Mouse (Mus musculus) thymus, postnatal 4 days (tissue): ENCODE measurements around the gene Nrxn3.

Experiments
- DNase-seq: peaks from one replicate; pipeline ENCODE4 v3.0.0; 2021

The Nrxn3 gene

DNA sequence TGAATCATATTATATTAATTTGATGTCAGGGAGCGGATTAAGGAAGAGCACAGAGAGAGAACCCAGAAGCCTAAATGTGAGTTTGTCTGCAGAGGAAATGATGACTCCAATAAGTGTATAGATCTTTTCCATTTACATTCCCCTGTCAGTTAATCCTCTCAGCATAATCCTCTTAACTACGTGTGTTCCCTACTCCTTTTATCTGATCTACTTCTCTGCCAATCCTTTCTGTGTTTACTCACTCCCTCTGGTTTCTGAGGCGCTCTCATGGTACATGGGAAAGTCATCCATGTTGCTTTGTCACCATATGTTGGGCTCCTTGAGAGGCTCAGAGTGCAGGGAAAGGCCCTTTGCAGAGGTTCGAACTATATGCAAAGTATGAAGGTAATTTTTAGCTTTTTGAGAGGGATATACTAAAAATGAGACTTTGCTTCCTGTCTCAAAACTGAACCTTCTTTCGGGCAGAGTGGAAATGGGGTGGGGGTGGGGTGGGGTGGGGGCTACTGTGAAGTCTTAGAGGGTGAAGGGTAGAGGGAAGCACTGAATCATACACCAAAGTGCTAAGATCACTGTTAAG is 350.6 kb downstream of the Nrxn3 start:
- no peak for DNase-seq

DNA sequence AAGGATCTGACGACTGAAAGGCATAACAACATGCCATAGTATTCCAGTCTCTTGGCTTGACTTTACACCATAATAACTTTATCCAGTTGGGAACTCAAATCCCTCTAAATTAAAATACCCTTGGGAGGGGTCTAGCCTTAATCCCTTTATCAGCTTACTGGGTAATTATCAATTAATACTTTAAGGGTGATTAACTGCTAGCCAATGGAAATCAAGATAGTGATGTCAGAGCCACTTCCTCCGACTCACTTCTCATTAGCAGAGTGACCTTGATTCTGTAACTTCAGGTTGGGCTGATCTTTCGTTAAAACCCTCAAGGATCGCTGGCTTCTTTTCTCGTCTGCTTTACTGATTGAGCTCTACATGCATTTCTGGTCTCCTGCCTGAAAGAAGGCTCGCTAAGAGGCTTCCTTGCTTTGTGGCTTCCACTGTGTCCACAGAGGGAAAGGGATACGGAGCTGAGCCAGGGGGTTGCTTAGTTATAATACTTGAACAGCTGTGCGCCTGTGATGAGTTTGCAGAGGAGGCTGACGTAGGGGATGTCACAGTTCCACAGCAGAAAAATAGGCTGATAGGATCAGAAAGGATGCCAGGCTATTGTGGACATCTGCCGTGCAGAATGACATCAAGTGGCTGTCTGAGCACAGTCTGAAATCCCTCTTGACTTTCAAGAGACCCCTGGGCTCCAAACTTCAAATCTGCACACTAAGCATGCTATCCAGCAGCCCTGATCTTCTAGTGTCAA is 352.0 kb downstream of the Nrxn3 start:
- no peak for DNase-seq

DNA sequence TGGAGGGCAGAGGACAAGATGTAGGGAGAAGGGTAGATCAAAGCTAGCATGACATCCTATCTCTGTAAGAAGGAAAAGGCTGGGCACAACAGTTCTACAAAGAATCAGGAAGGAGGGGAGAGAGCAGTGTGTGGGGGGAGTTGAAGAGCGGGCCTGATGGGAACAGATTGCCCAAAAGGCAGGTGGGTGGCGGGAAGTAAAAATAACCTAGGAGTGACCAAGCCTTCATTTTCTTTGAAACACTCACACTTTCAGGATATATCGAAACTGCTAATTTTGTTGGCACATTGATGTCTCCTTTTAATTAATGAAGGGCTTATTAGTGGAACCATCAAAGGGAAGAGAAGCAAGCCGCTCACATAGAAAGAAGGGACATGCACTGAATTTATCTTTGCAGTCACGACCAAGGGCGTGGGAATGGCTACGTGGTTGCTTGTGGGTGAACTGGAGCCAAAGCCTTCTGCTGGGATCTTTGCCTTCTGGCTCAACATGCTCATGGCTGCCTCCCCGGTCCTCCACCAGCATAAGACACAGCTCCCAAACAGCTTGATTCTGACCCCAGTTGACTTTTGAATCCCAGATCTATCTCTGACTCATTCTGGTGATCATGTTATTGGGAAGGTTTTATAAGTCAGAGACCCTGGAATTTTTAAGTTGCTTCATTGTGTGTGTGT is 371.3 kb downstream of the Nrxn3 start:
- DNase-seq = no peak

DNA sequence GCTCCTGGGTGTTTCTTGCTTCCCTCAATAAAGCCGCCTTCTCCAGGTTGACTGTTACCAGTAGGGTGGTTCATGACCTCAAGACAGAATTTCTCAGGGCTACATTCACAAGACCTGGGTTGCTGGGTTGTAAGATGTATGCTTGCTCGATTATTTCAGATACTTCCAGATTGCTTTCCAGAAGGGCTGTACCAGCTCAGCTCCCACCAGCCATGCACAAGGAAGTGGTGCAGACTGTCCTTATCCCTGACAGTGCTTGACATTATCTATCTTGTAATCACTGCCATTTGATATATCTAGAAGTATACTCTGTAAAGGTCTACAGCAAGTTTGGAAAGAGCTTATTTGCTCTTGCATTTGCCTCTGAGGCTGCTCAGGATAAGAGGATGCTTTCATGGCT is 374.9 kb downstream of the Nrxn3 start:
- DNase-seq = no peak

GRCm38 (mm10) chr12:89106029-89106733 is 383.5 kb downstream of the Nrxn3 start:
- peak; percentile 17 for DNase-seq

GRCm38 (mm10) chr12:89106881-89107584 is 384.4 kb downstream of the Nrxn3 start:
- DNase-seq = no peak

GRCm38 (mm10) chr12:89109779-89110335 is 387.2 kb downstream of the Nrxn3 start:
- no peak for DNase-seq

DNA sequence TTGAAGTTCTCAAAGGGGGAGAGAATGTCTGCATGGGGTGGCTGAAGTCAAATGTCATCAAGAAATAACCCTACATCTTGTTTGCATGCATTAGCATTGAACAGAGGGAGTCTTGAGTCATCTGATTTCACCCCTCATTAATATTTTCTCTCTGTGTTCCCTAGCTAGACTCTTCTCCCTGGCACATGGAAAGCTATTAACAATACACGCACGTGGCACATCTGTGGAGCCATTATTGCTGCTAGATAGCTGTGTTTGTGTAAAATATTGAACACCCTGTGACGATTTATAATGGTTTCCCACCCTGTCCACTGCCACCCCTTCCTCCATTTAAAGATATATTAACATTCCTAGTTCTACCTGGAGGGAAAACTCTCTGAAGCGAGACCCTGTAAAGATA is 405.9 kb downstream of the Nrxn3 start:
- DNase-seq = no peak

DNA sequence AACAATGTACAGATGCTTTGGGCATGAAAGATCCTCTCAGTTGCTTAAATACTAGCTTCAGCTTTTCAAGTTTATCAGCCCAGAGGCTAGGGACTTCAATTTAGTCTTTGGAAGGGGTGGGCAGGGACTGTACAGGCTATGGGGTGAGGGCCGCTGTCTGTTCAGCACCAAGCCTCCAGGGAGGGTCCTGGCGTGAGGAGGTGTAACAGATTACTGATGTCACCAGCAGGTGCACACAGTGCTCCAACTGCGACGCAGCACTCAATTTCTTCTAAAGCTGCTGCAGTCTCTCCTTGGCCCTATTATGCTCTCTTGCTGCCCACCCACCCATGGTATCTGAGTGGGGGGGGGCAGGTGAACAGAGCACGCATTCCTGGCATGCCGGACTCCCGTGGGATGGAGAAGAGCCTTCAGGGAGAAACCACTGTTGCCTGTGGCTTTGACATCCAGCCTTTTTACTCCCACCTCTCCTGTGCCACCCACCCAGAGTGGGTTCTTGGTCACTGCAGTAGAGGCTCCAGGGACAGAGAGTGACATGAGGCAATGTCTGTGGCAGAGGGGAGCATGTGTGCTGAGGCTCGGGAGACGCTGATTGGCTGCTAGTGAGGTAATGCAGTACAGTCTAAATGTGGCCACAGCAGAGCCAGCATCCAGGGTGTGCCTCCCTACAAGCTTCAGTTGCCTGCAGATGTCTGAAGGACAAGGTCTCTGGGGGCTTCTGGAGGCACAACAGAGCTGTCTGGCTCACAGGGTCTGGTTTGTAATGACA is 406.6 kb downstream of the Nrxn3 start:
- no peak for DNase-seq

DNA sequence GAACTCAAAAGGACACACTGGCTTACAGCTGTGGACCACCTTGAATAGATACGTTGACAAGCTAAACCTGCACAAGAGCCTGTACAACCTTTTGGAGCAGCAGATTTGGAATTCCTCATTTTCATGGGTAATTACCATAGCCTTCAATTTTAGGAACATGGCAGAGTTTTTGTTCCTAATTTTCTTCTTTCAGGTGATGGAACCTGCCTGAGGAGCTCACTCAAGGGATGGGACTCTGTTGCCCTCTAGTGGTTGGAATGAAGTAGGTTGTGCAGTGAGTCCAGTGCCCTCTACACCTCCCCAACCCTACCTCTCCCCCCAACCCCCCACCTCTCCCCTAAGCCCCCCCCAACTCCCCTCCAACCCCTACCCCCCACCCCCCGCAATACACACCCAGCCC is 411.7 kb downstream of the Nrxn3 start:
- peak; percentile 14 for DNase-seq

- no peak for DNase-seq
Observed at GRCm38 (mm10) chr12:89134774-89135307, 412.2 kb downstream of the Nrxn3 start.

DNA sequence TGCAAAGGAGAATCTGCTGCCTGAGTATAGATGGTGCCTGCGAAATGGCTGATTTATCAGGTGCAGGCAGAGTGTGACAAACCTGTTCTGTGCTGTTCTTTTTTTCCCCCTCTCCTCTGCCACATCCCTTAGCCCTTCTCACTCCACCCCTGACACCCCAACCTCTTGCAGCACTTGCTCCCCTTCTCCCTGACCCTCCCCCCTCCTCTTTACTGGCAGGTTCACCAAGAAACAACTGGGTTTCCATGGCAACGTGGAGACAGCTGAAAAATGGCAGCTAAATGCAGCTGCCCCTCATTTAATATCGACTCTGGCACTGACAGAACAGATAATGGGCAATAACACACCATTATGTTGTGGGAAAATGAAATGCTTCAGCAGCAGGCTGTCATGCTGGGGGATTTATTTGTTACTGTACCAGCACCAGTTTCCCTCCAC is 426.3 kb downstream of the Nrxn3 start:
- DNase-seq = no peak

- no peak for DNase-seq
Observed at GRCm38 (mm10) chr12:89149455-89149854, 426.8 kb downstream of the Nrxn3 start.

GRCm38 (mm10) chr12:89156086-89156757 is 433.5 kb downstream of the Nrxn3 start:
- no peak for DNase-seq

DNA sequence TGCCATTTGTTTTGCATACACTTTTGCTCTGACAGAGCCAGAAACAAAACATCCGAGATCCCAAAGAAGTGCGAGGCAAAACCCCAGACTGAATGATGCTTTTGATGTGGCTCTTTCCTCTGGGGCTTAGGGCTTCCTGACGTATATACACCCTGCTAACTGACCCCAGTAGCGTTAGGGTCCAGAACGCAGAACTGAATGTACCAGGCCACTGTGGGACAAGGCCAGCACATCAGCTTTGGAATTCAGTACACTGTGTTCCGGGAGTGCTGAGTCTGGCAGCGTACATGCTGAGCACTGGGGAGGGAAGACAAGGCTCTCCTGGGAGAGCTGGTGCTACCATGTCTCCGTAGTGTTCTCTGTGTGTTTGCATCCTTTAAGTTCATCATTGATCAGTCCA is 436.7 kb downstream of the Nrxn3 start:
- no peak for DNase-seq

DNA sequence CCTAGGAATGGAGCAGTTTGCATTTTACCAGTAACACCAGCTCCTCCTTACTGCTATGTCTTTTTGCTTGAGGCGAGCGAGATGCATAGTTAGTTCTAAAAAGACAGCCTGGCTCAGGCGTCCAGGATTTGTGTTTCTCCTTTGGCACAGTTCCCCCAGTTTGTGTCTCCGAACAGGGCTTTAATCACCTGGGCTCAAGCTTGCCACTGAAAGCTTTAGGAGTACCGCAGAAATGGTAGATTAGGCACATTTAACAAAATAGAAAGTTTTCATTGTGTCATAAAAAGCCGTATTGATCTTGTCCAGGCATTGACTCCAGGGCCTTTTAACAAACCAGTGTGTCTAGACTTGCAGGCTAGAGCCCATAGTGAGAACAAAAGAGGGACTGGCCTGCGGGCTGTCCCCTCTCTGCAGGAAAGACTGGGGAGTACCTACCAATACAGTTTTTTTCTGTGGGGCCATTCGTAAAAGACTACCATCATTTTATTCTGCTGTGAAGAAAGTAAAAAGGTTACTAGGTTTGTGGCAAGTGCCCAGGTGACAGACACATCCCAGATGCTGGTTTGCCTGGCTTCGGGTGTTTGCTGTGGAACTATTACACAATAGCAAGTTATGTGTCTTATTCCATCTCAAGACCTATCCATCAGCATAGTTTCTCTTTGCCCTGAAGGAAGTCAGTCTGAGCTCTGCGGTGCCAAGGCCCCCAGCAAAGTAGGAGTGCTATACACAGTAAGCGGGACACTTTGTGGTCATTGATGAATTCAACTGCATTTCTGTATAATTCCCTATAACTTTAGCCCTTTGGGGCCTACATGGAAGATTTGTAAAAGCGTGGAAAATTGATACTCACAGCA is 451.9 kb downstream of the Nrxn3 start:
- no peak for DNase-seq

DNA sequence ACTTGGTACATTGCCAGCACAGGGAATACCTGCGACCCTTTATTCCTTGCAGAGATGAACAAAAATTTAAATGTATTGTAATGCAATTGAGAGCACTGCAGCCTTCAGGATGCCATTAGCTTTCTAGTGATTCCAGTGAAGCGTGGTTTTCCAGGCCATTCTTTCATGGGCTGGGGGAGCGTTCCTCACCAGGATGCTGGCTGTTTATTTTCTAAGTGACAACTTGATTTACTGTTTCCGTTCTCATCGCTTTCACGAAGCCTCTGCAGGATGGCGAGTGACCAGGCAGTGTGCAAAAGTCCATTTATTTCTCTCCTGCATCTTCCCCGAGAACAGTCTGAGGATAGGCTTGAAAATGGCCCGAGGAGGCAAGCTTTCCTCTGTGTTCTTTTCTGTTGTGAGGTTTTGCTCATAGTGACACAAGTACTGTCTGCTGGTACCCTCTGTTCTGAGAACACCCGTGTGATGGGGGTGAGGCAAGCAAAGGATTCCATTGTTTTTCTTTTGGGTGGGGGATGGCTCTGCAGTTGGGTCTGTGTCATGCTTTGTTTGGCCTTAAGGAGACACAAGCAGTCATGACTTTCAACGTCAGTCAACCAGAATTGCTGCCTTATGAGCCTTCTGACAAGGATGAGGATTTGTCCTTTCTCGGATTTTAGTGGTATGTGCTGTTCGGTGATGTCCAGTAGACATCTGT is 457.4 kb downstream of the Nrxn3 start:
- DNase-seq = no peak

- DNase-seq = no peak
Observed at GRCm38 (mm10) chr12:89181157-89181561, 458.5 kb downstream of the Nrxn3 start.
